Mouse (Mus musculus) embryonic facial prominence, embryonic 11.5 days (tissue): ENCODE measurements around the gene Cdkn2aipnl. TPM values are rescaled to one million over a fixed set of nuclear protein-coding genes. Genes with fewer than 3 reads are reported as not detected.
A peak's percentile ranks its signal among the peaks of the same experiment; 100 is the strongest.

ENCODE experiments used
- ATAC-seq: fragments of 200-750 bp; cut with Nextera tagmentation; replicated peaks from 2 replicates; pipeline ENCODE4 v1.8.0; 2017; ENCODE audit warnings: low read depth; ENCODE audit not compliant: insufficient number of reproducible peaks, low FRiP score, low TSS enrichment
- DNase-seq: peaks from one replicate; pipeline ENCODE4 v3.0.0-alpha.2; 2015; ENCODE audit warnings: low spot score
- H3K27ac ChIP-seq: fragments of 300-500 bp; sonication (generic); replicated peaks from 2 replicates; pipeline ENCODE4 v1.5.1; 2014; ENCODE audit warnings: mild to moderate bottlenecking, low read depth, low read length, control low read depth
- H3K27me3 ChIP-seq: fragments of 300-500 bp; sonication (generic); 2 replicates; pipeline ENCODE4 v1.6.1; 2014; ENCODE audit warnings: mild to moderate bottlenecking, low read length, moderate library complexity, mixed read lengths; ENCODE audit not compliant: control insufficient read depth, insufficient read depth
- H3K36me3 ChIP-seq: fragments of 300-500 bp; sonication (generic); replicated peaks from 2 replicates; pipeline ENCODE4 v1.6.1; 2014; ENCODE audit warnings: low read depth, mild to moderate bottlenecking, low read length, moderate library complexity, mixed read lengths; ENCODE audit not compliant: control insufficient read depth, insufficient read depth
- H3K4me1 ChIP-seq: fragments of 300-500 bp; sonication (generic); 2 replicates; pipeline ENCODE4 v1.6.1; 2014; ENCODE audit warnings: low read length, mixed read lengths; ENCODE audit not compliant: control insufficient read depth, insufficient read depth
- H3K4me2 ChIP-seq: fragments of 300-500 bp; sonication (generic); 2 replicates; pipeline ENCODE4 v1.6.1; 2014; ENCODE audit warnings: low read depth, mild to moderate bottlenecking, control low read depth, low read length, moderate library complexity
- H3K4me3 ChIP-seq: fragments of 300-500 bp; sonication (generic); 2 replicates; pipeline ENCODE4 v1.5.1; 2014; ENCODE audit warnings: low read depth, low read length, control low read depth
- H3K9ac ChIP-seq: fragments of 300-500 bp; sonication (generic); replicated peaks from 2 replicates; pipeline ENCODE4 v1.6.1; 2014; ENCODE audit warnings: mild to moderate bottlenecking, control low read depth, low read length
- H3K9me3 ChIP-seq: fragments of 300-500 bp; sonication (generic); replicated peaks from 2 replicates; pipeline ENCODE4 v1.6.1; 2016; ENCODE audit warnings: mild to moderate bottlenecking, low read length, inconsistent platforms, mixed read lengths; ENCODE audit not compliant: control insufficient read depth
- WGBS: fragments of 180-500 bp; shearing (Covaris S2); extraction: QIAGEN DNeasy Blood & Tissue Kit; methylation state at CpG from one replicate; pipeline ENCODE4 v1.1.7; 2014; 5-methylcytosine and 5-hydroxymethylcytosine counted together
- polyA plus RNA-seq: library from polyadenylated mRNA; unstranded; fragments of >200 nt; fragmentation: Nextera tagmentation; extraction: Ambion mirVana; gene quantifications from 2 replicates; pipeline ENCODE4 v1.2.1, GENCODE M21; 2014

Gene Cdkn2aipnl
- polyA plus RNA-seq, result 142 and 147 TPM in 2 replicates

DNA sequence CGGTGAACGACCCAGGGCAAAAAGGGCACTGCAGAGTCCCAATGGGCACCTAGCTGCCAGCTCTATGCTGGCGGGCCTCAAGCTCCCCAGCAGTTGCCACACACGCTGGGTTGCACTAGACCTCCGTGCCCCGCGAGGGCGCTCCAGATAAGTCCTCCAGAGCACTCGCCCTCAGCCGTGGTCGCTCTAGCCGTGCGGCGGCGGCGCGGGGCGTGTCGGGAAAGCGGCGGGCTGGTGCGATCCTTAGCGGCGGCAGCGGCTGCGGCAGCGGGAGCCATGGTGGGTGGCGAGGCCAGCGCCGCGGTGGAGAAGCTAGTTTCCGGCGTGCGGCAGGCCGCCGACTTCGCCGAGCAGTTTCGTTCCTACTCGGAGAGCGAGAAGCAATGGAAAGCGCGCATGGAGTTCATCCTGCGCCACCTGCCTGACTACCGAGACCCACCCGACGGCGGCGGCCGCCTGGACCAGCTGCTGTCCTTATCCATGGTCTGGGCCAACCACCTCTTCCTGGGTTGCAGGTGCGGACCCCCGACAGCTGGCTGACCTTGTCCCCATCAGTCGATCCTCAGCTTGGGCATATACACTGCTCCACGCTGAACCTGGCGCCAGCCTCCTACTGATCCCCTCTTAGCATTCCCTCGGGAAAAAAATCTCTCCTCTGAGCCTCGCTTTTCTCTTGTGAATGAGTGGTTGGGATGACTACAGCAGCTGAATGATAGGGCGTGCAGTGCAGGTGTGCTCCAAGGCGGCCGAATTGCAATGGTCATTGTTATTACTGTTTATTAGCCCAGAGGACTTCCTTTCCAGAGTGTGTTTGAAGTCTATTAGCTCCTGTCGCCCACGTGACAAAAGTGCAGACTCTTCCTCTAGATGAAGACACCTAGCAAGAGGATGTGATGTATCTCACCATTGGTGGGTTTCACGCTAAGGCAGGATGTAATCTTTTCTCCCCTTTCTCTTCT is at the start of gene Cdkn2aipnl:
Gene Cdkn2aipnl (plus strand): TSS at position 219 of the 959 bp plus-strand sequence.
- H3K4me1 ChIP-seq, result no peaks in the 10 kb centered on the region
- DNase-seq, result peak; percentile 97
- peak within 1 kb of the TSS; percentile 61 for H3K4me2 ChIP-seq
- peak within 1 kb of the TSS; percentile 52 for H3K4me3 ChIP-seq
- 0 out of 2 replicates have a peak within 1 kb of the TSS, but pooled peaks have one; percentile 47 for H3K27ac ChIP-seq
- no peaks in the 10 kb centered on the region for H3K9me3 ChIP-seq
- ATAC-seq, result peak; percentile 77
- 3% methylated on average over 63 of the region's 63 CpGs for WGBS
- no peaks in the 10 kb centered on the region; the same call in none of the 2 replicates for H3K36me3 ChIP-seq
- peak within 1 kb of the TSS; percentile 85 for H3K9ac ChIP-seq
- H3K27me3 ChIP-seq, result no peaks in the 10 kb centered on the region

DNA sequence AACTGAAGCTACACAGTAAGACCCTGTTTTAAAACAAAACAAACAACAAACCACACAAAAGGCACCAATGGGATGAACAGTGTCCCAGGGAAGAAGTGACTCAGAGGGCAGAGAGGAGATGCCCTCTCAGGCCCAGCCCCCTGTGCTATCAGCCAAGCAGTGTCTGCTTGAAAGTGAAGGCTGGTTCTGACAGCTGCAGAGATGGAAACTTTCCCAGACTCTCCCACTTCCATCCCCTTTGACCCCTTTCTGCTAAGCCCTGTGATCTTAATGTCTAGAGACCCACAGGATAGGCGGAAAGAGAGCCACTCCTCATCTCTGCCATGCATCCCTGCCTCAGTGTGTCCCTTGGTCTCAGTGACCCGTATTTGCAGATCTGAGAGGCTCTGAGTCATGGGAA is 49.5 kb upstream of the Cdkn2aipnl start:
- Histone ChIP-seq H3K9me3 (no peaks in the 10 kb centered on the region), H3K4me1 (peaks cover 5% of the 10 kb centered on the region), H3K27ac (no peak overlapping the region), H3K4me2 (no peak overlapping the region), H3K36me3 (no peaks in the 10 kb centered on the region), H3K9ac (no peak overlapping the region), H3K27me3 (no peaks in the 10 kb centered on the region), H3K4me3 (no peak overlapping the region)
- ATAC-seq (no peak), DNase-seq (no peak)
- 61% methylated on average over 2 of the region's 2 CpGs for WGBS

DNA sequence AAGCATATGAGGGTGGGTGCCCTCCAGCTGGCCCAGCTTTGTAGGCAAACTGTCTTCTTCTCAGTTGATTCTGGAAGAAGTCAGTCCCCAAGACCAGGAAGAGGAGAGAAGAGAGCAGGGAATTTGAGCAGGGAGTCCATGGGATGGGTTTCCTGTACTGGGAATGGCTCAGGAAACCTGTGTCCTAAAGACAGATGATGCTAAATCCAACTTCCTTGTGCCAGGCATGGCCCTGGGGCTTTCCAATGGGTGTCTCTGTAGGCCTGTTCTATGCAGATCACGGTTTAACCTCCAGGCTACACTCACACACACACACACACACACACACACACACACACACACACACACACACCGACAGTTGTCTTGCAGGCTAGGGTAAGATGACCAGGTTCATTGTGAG is 48.9 kb upstream of the Cdkn2aipnl start:
- no peak overlapping the region for H3K9ac ChIP-seq
- 92% methylated on average over 2 of the region's 2 CpGs for WGBS
- peaks cover 5% of the 10 kb centered on the region for H3K4me1 ChIP-seq
- no peaks in the 10 kb centered on the region for H3K9me3 ChIP-seq
- H3K36me3 ChIP-seq, result no peaks in the 10 kb centered on the region
- ATAC-seq (no peak), DNase-seq (no peak)
- H3K4me2 ChIP-seq, result no peak overlapping the region
- no peaks in the 10 kb centered on the region for H3K27me3 ChIP-seq
- H3K27ac ChIP-seq, result no peak overlapping the region
- H3K4me3 ChIP-seq, result no peak overlapping the region

DNA sequence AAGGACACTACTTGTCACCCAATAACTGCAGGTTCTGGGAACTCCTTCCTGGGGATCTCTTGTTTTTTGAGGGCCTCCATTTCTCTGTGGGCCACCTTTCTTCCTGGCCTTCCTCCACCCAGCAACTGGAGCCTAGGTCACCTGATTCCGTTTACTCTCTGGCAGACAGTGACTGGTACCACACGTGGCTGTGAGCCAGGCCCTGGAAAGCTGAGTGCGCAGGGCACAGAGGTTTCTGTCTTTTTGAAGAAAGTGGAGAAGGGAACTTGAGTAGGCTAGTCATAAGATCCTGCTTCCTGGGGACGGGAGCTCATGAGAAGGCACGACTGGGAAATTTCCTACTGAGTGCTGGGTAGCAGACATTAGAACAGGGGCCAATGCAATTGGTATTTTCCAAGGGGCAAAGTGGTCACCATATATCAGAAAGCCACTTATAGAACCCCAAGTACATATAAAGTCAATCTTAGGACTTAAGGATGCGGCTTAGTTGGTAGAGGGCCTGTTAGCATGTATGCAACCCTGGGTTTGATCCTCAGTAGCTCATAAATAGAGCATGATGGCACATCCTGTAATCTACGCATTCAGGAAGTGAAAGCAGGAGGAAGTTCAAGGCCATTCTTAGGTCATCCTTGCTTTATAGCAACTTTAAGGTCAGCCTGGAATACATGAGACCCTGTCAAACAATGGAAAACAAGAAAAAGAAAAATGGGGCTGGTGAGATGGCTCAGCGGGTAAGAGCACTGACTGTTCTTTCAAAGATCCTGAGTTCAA is 45.9 kb upstream of the Cdkn2aipnl start:
- Histone ChIP-seq H3K27ac (no peak overlapping the region), H3K36me3 (no peaks in the 10 kb centered on the region), H3K4me2 (no peak overlapping the region), H3K4me3 (no peak overlapping the region), H3K9ac (no peak overlapping the region), H3K27me3 (no peaks in the 10 kb centered on the region), H3K9me3 (no peaks in the 10 kb centered on the region), H3K4me1 (no peaks in the 10 kb centered on the region)
- 77% methylated on average over 8 of the region's 8 CpGs for WGBS
- DNase-seq (no peak), ATAC-seq (no peak)

DNA sequence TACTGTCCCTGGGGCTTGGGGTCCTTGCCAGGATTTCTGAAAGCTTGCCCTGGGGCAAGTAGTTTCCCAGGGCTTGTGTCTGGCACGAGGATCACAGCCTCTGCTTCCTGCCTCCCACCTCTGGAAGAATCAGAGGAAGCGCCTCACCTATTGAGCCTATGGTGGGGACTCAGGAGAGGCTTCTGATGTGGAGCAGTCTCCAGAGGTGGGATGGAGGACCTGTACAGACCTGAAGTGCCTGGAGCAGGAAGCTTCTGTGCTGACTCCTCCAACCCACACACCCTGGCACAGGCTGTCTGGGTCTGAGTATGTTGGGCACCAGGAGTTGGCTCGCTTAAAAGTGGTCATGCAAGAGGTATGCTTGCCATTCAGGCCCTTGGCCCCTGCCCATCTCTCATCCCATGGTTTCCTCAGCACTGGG is 45.0 kb upstream of the Cdkn2aipnl start:
- ATAC-seq, result no peak
- Histone ChIP-seq H3K27me3 (no peaks in the 10 kb centered on the region), H3K9me3 (no peaks in the 10 kb centered on the region), H3K4me2 (no peak overlapping the region), H3K4me3 (no peak overlapping the region), H3K36me3 (no peaks in the 10 kb centered on the region), H3K4me1 (no peaks in the 10 kb centered on the region), H3K9ac (no peak overlapping the region), H3K27ac (no peak overlapping the region)
- no peak for DNase-seq
- 69% methylated on average over 3 of the region's 3 CpGs for WGBS

DNA sequence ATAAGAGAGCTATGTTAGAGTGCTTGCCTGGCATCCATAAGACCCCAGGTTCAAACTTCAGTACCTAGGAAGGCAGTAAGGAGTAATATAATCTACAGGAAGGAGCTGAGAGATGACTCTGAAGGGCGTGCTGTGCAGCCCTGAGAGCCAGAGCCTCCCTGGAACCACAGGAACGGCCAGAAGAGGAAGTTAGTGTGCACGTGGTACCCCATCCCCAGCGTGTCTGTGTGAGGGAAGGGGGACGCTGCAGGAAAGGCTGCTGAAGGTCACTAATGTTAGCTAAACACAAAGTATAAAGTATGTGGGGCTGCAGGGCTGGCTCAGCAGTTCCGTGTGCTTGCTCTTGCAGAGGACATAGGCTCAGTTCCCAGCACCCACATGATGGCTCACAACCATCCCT is 41.9 kb upstream of the Cdkn2aipnl start:
- no peak overlapping the region for H3K9ac ChIP-seq
- H3K4me3 ChIP-seq, result no peak overlapping the region
- DNase-seq, result no peak
- H3K4me2 ChIP-seq, result no peak overlapping the region
- H3K4me1 ChIP-seq, result no peaks in the 10 kb centered on the region
- WGBS, result 70% methylated on average over 6 of the region's 6 CpGs
- H3K27ac ChIP-seq, result no peak overlapping the region
- no peaks in the 10 kb centered on the region for H3K9me3 ChIP-seq
- ATAC-seq, result no peak
- H3K36me3 ChIP-seq, result no peaks in the 10 kb centered on the region
- H3K27me3 ChIP-seq, result no peaks in the 10 kb centered on the region

DNA sequence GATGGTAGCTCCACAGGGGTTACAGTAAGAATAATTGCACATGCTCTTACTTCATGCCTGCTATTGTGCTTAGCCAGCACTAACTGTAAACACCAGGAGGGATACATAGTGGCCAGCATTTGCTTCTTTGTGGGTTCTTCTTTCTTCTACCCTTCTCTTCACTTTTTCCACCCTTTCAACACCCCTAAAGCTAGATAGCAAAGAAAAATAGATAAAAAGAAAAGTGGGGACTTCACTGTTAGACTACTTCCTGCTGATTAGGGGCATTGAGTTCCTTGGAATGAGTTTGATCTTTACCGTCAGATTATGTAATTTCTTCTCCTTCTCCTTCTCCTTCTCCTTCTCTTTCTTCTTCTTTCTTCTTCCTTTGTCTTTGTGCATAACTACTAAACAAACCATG is 41.1 kb upstream of the Cdkn2aipnl start:
- H3K9me3 ChIP-seq, result no peaks in the 10 kb centered on the region
- H3K4me1 ChIP-seq, result no peaks in the 10 kb centered on the region
- no peak overlapping the region for H3K4me3 ChIP-seq
- no peak overlapping the region for H3K4me2 ChIP-seq
- H3K36me3 ChIP-seq, result no peaks in the 10 kb centered on the region
- no peak overlapping the region for H3K27ac ChIP-seq
- no peak for DNase-seq
- no peaks in the 10 kb centered on the region for H3K27me3 ChIP-seq
- 91% methylated on average over 1 of the region's 1 CpGs for WGBS
- no peak overlapping the region for H3K9ac ChIP-seq
- ATAC-seq, result no peak

DNA sequence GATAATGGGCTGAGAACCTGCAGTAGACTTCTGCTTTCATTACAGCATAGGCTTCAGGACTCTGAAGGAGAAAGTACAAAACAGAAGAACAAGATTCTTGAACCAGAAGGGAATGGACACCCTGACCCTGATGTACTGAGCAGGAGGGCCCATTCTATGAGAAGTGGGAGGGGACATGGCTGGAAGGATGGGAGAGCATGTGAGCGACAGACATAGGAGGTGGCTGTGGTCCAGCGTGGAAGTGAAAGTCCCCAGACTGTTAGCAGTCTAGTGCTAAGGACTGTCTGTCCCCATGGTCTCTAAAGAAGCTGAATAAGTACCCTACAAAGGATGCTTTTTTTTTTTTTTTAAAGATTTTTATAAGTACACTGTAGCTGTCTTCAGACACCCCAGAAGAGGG is 40.4 kb upstream of the Cdkn2aipnl start:
- ATAC-seq, result no peak
- no peaks in the 10 kb centered on the region for H3K9me3 ChIP-seq
- H3K27ac ChIP-seq, result no peak overlapping the region
- H3K36me3 ChIP-seq, result no peaks in the 10 kb centered on the region
- DNase-seq, result no peak
- no peaks in the 10 kb centered on the region for H3K27me3 ChIP-seq
- no peak overlapping the region for H3K4me3 ChIP-seq
- no peak overlapping the region for H3K9ac ChIP-seq
- no peak overlapping the region for H3K4me2 ChIP-seq
- WGBS, result 81% methylated on average over 2 of the region's 2 CpGs
- H3K4me1 ChIP-seq, result no peaks in the 10 kb centered on the region
